Mouse (Mus musculus): ENCODE results near the gene Irak1bp1.
A peak's percentile ranks its signal among the peaks of the same experiment; 100 is the strongest.

Gene Irak1bp1

GRCm38 (mm10) chr9:82829007-82829689 is at the start of gene Irak1bp1:
TSS of gene Irak1bp1 (plus strand) at chr9:82829540.
- DNase-seq: peak in 1 of 2 experiments; percentile 16

- no peak for DNase-seq
Measured at GRCm38 (mm10) chr9:82788375-82788774, 41.0 kb upstream of the Irak1bp1 start.

GRCm38 (mm10) chr9:82800360-82800759 is 29.0 kb upstream of the Irak1bp1 start:
- DNase-seq: peak; percentile 7 to 16

GRCm38 (mm10) chr9:82807129-82807528 is 22.2 kb upstream of the Irak1bp1 start:
- DNase-seq: no peak

- DNase-seq: no peak
Measured at GRCm38 (mm10) chr9:82807635-82808034, 21.7 kb upstream of the Irak1bp1 start.

- no peak for DNase-seq
Measured at GRCm38 (mm10) chr9:82812172-82812963, 17.0 kb upstream of the Irak1bp1 start.

GRCm38 (mm10) chr9:82814536-82814935 is 14.8 kb upstream of the Irak1bp1 start:
- peak; percentile 39 to 50 for DNase-seq

- DNase-seq: no peak
Measured at GRCm38 (mm10) chr9:82815257-82815785, 14.0 kb upstream of the Irak1bp1 start.

GRCm38 (mm10) chr9:82826426-82826825 is 2.9 kb upstream of the Irak1bp1 start:
- DNase-seq: no peak

- peak; percentile 94 to 96 for DNase-seq
Measured at GRCm38 (mm10) chr9:82829693-82830430, 522 bp downstream of the Irak1bp1 start.

- DNase-seq: no peak
Measured at GRCm38 (mm10) chr9:82831891-82832290, 2.6 kb downstream of the Irak1bp1 start.

GRCm38 (mm10) chr9:82835921-82836320 is 6.6 kb downstream of the Irak1bp1 start:
- DNase-seq: no peak

- no peak for DNase-seq
Measured at GRCm38 (mm10) chr9:82842671-82843070, 13.3 kb downstream of the Irak1bp1 start.

- DNase-seq: peak; percentile 23 to 24
Measured at GRCm38 (mm10) chr9:82854040-82854439, 24.7 kb downstream of the Irak1bp1 start.

GRCm38 (mm10) chr9:82854973-82855614 is 25.8 kb downstream of the Irak1bp1 start:
- DNase-seq: no peak

- DNase-seq: no peak
Measured at GRCm38 (mm10) chr9:82856241-82856640, 26.9 kb downstream of the Irak1bp1 start.

- no peak for DNase-seq
Measured at GRCm38 (mm10) chr9:82860805-82861204, 31.5 kb downstream of the Irak1bp1 start.

- DNase-seq: no peak
Measured at GRCm38 (mm10) chr9:82861316-82861715, 32.0 kb downstream of the Irak1bp1 start.

- DNase-seq: no peak
Measured at GRCm38 (mm10) chr9:82861775-82862430, 32.6 kb downstream of the Irak1bp1 start.

- DNase-seq: no peak
Measured at GRCm38 (mm10) chr9:82866121-82866520, 36.8 kb downstream of the Irak1bp1 start.

- DNase-seq: no peak
Measured at GRCm38 (mm10) chr9:82867698-82868097, 38.4 kb downstream of the Irak1bp1 start.

GRCm38 (mm10) chr9:82877078-82877477 is 47.7 kb downstream of the Irak1bp1 start:
- no peak for DNase-seq
